Mouse (Mus musculus) embryonic facial prominence, embryonic 13.5 days (tissue): ENCODE results near the gene Mepce. TPM values are rescaled to one million over a fixed set of nuclear protein-coding genes. Genes with fewer than 3 reads are reported as not detected.
A peak's percentile ranks its signal among the peaks of the same experiment; 100 is the strongest.

Experiments
- ATAC-seq: fragments of 200-750 bp; cut with Nextera tagmentation; 2 replicates; pipeline ENCODE4 v1.8.0; 2017; ENCODE audit warnings: low read depth; ENCODE audit not compliant: insufficient number of reproducible peaks, insufficient read depth, low FRiP score, low TSS enrichment
- H3K27ac ChIP-seq: fragments of 300-500 bp; sonication (generic); 2 replicates; pipeline ENCODE4 v1.5.1; 2015; ENCODE audit warnings: moderate library complexity, mild to moderate bottlenecking, inconsistent platforms
- H3K27me3 ChIP-seq: fragments of 300-500 bp; sonication (generic); 2 replicates; pipeline ENCODE4 v1.6.1; 2015; ENCODE audit warnings: mild to moderate bottlenecking, inconsistent platforms
- H3K36me3 ChIP-seq: fragments of 300-500 bp; sonication (generic); 2 replicates; pipeline ENCODE4 v1.6.1; 2015; ENCODE audit warnings: mild to moderate bottlenecking, inconsistent platforms
- H3K4me1 ChIP-seq: fragments of 300-500 bp; sonication (generic); 2 replicates; pipeline ENCODE4 v1.6.1; 2015; ENCODE audit warnings: inconsistent platforms
- H3K4me2 ChIP-seq: fragments of 300-500 bp; sonication (generic); 2 replicates; pipeline ENCODE4 v1.6.1; 2015; ENCODE audit warnings: moderate library complexity, mild to moderate bottlenecking, inconsistent platforms
- H3K4me3 ChIP-seq: fragments of 300-500 bp; sonication (generic); 2 replicates; pipeline ENCODE4 v1.5.1; 2015; ENCODE audit warnings: mild to moderate bottlenecking, inconsistent platforms
- H3K9ac ChIP-seq: fragments of 300-500 bp; sonication (generic); 2 replicates; pipeline ENCODE4 v1.6.1; 2015; ENCODE audit warnings: mild to moderate bottlenecking, inconsistent platforms
- H3K9me3 ChIP-seq: fragments of 300-500 bp; sonication (generic); 2 replicates; pipeline ENCODE4 v1.6.1; 2016; ENCODE audit warnings: inconsistent platforms
- WGBS: fragments of 180-500 bp; shearing (Covaris S2); methylation state at CpG from one replicate; pipeline ENCODE4 v1.1.7; 2015; ENCODE audit warnings: mixed read lengths; 5-methylcytosine and 5-hydroxymethylcytosine counted together
- polyA plus RNA-seq: library from polyadenylated mRNA; unstranded; fragments of >200 nt; fragmentation: Nextera tagmentation; extraction: Ambion mirVana; gene quantifications from 2 replicates; pipeline ENCODE4 v1.2.1, GENCODE M21; 2015

Mepce gene
- polyA plus RNA-seq, 1 experiment from 2014 or later, result 14.7 TPM

GRCm38 (mm10) chr5:137786109-137786942, 1.1 kb downstream of the Mepce start:
- peak; percentile 90 for ATAC-seq
- peaks cover 38% of the 10 kb centered on the region for H3K36me3 ChIP-seq
- H3K4me3 ChIP-seq, result peak overlapping the region; percentile 89
- H3K4me1 ChIP-seq, result peaks cover 40% of the 10 kb centered on the region
- peak overlapping the region; percentile 98 for H3K27ac ChIP-seq
- WGBS, result under 1% methylated on average over 77 of the region's 79 CpGs
- H3K9ac ChIP-seq, result peak overlapping the region; percentile 97
- H3K4me2 ChIP-seq, result peak overlapping the region; percentile 94
- no peaks in the 10 kb centered on the region for H3K9me3 ChIP-seq
- H3K27me3 ChIP-seq, result no peaks in the 10 kb centered on the region

DNA sequence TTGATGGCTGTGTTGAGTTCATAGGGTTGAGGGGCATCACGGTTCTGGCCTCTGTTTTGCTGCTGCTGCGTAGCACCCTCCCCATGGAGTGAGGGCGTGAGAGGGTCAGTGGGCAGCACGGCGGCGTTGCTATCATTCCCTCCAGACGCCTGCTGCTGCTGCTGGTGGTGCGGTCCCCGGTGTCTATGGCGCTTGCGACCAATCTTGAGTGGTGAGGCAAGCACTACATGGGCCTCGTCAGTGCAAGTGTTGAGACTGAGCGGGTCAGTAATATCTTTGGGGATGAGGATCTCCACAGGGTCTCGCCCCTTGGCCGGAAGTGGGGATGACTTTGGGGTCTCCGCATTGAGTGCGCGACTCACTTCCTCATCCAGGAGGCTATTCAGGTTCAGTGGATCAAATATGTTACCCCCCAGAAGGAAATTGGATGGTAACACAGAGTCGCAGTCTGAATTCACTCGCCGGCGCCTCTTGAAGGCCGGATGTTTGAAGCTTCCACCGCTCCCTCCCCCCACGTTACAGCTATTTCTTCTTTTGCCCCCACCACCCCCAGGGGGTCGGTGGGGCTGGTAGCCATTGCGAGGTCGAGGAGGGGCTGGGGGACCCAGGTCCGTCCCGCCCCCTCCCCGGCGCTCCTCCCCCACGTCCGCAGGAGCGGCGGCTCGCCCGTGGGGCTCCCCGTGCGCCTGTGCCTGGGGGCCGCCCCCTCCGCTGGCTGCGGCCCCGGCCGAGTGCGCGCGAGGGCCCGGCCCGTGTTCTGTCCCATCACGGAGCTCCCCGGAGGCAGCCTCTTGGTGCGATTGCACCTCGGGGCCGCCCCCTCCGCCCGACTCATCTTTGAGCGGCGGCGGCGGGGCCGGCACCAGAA, 2.1 kb downstream of the Mepce start:
- no peak for ATAC-seq
- Histone ChIP-seq H3K4me1 (peaks cover 43% of the 10 kb centered on the region), H3K9me3 (no peaks in the 10 kb centered on the region), H3K4me2 (peak overlapping the region; percentile 94), H3K36me3 (peaks cover 47% of the 10 kb centered on the region), H3K27me3 (no peaks in the 10 kb centered on the region), H3K9ac (peak overlapping the region; percentile 97), H3K4me3 (peak overlapping the region; percentile 89), H3K27ac (peak overlapping the region; percentile 98)
- WGBS, result 4% methylated on average over 61 of the region's 62 CpGs

GRCm38 (mm10) chr5:137784546-137784945, 2.9 kb downstream of the Mepce start:
- Histone ChIP-seq H3K27ac (no peak overlapping the region), H3K27me3 (no peaks in the 10 kb centered on the region), H3K9me3 (no peaks in the 10 kb centered on the region), H3K4me3 (peak overlapping the region; percentile 89), H3K36me3 (peaks cover 51% of the 10 kb centered on the region), H3K4me2 (peak overlapping the region; percentile 94), H3K4me1 (peaks cover 52% of the 10 kb centered on the region), H3K9ac (peak overlapping the region; percentile 97)
- whole genome bisulfite sequencing, result 83% methylated on average over 14 of the region's 14 CpGs
- no peak for ATAC-seq

DNA sequence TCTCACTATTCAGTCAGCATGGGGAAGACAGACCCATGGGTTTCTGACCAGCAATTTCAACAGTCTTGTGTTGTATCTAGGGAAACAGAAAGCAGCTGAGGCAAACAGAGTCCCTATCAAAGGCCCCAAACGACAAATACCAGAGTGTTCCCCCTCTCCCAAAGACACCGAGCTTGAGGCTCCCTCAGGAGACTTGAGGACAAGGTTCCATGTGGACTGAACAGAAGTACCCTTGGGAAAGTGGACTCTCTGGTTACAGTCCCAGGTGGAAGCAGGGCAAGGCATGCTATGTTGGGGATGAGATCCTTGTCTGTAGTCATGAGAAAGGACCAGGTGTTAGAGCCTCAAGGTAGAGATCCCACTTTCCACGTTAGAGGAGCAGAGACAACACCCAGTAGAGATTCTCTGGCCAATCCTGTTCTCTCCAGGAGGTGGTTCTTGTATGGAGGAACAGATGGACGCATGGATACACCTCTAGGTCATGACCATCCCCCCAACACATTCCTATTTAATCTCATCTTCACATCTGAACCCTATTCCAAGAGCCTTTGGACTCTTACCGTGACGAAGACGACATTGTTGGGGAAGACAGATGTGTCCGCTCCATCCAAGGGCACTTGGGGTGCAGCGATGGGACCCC, 3.4 kb downstream of the Mepce start:
- Histone ChIP-seq H3K9me3 (no peaks in the 10 kb centered on the region), H3K27ac (no peak overlapping the region), H3K4me2 (peak overlapping the region; percentile 94), H3K9ac (peak overlapping the region; percentile 97), H3K27me3 (no peaks in the 10 kb centered on the region), H3K4me3 (peak overlapping the region; percentile 89), H3K4me1 (peaks cover 53% of the 10 kb centered on the region), H3K36me3 (peaks cover 51% of the 10 kb centered on the region)
- no peak for ATAC-seq
- 71% methylated on average over 9 of the region's 9 CpGs for WGBS

DNA sequence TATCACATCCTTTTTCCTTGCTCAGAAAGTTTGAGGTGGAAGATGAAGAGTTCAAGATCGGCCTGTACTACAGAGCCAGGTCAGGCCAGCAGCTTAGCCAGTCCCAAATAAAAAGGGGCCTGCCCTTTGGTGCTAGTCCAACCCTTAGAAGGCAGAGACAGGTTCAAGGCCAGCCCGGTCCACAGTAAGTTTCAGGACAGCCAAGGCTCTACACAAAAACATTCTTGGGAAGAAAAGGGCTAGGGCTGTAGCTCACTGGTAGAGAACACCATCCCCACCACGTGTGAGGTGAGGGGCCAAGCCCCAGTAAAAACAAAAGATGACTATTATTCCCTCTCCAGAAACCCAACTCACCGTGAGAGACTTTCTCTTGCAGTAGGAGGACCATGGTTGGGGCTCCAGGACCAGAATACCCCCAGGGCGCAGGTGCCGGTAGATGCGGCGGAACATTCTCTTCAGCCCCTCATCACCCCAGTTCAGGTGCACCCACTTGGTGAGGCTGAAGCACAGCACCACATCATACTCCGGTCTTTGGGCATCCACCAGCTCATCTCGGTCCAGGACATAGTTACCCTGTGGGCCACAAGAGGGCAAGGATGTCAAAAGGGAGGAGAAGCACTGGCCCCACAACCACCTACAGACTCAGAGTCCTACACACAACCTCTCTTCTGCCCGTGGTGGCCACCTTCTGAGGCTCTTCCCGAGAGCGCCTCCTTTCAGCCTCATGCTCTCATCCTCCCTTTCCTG, 4.5 kb downstream of the Mepce start:
- H3K9me3 ChIP-seq, result no peaks in the 10 kb centered on the region
- peaks cover 51% of the 10 kb centered on the region for H3K36me3 ChIP-seq
- no peak for ATAC-seq
- 81% methylated on average over 13 of the region's 13 CpGs for WGBS
- no peak overlapping the region; the same call in 1 of the 2 replicates for H3K27ac ChIP-seq
- H3K4me1 ChIP-seq, result peaks cover 53% of the 10 kb centered on the region
- peak overlapping the region; percentile 94 for H3K4me2 ChIP-seq
- peak overlapping the region; percentile 97 for H3K9ac ChIP-seq
- peak overlapping the region; percentile 89 for H3K4me3 ChIP-seq
- H3K27me3 ChIP-seq, result no peaks in the 10 kb centered on the region

GRCm38 (mm10) chr5:137781661-137782060, 5.8 kb downstream of the Mepce start:
- no peak overlapping the region for H3K27ac ChIP-seq
- no peak overlapping the region for H3K4me2 ChIP-seq
- WGBS, result 96% methylated on average over 7 of the region's 7 CpGs
- peaks cover 51% of the 10 kb centered on the region for H3K36me3 ChIP-seq
- ATAC-seq, result no peak
- peaks cover 52% of the 10 kb centered on the region for H3K4me1 ChIP-seq
- no peak overlapping the region for H3K4me3 ChIP-seq
- no peaks in the 10 kb centered on the region for H3K9me3 ChIP-seq
- no peaks in the 10 kb centered on the region for H3K27me3 ChIP-seq
- H3K9ac ChIP-seq, result no peak overlapping the region

GRCm38 (mm10) chr5:137779053-137779933, 8.2 kb downstream of the Mepce start:
- Histone ChIP-seq H3K27me3 (no peaks in the 10 kb centered on the region), H3K4me2 (peak overlapping the region; percentile 96), H3K9ac (peak overlapping the region; percentile 97), H3K36me3 (peaks cover 43% of the 10 kb centered on the region), H3K4me1 (peaks cover 45% of the 10 kb centered on the region), H3K4me3 (peak overlapping the region; percentile 99), H3K27ac (peak overlapping the region; percentile 90), H3K9me3 (no peaks in the 10 kb centered on the region)
- ATAC-seq, result no peak
- WGBS, result under 1% methylated on average over 82 of the region's 83 CpGs

DNA sequence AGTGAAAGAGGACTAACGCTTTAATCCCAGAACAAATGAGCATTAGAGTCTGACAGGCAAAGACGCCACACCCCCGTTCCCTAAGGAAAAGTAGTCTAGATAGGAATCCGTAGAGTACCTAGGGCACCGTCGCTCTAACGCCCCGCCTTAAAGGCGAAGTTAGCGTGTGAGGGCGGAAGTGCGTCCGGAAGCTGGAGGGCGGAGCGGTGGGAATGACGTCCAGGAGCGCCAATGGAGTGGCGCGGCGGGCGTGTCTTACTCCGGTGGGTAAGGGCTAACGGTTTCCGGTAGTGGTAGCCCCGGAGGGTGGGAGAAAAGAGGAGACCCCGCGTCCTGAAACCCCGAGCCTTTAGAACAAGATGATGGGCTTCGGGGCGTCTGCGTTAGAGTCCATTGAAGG, 8.8 kb downstream of the Mepce start, which contains the start of gene Ppp1r35:
Gene Ppp1r35 (plus strand): TSS at position 215 of the 400 bp plus-strand sequence.
- Histone ChIP-seq H3K9me3 (no peaks in the 10 kb centered on the region), H3K4me1 (peaks cover 39% of the 10 kb centered on the region), H3K4me2 (peak within 1 kb of the TSS; percentile 96), H3K36me3 (peaks cover 37% of the 10 kb centered on the region), H3K9ac (peak within 1 kb of the TSS; percentile 97), H3K4me3 (peak within 1 kb of the TSS; percentile 99), H3K27me3 (no peaks in the 10 kb centered on the region), H3K27ac (peak within 1 kb of the TSS; percentile 90)
- under 1% methylated on average over 31 of the region's 31 CpGs for WGBS
- ATAC-seq, result peak; percentile 88

GRCm38 (mm10) chr5:137777267-137777845, 10.1 kb downstream of the Mepce start:
- Histone ChIP-seq H3K27me3 (no peaks in the 10 kb centered on the region), H3K9me3 (no peaks in the 10 kb centered on the region), H3K4me2 (no peak overlapping the region), H3K4me1 (peaks cover 26% of the 10 kb centered on the region), H3K4me3 (no peak overlapping the region), H3K9ac (no peak overlapping the region), H3K27ac (no peak overlapping the region), H3K36me3 (peaks cover 24% of the 10 kb centered on the region)
- WGBS, result 85% methylated on average over 7 of the region's 7 CpGs
- no peak for ATAC-seq
